Mouse (Mus musculus) natural killer cell, adult 2 months (primary cell): ENCODE measurements around the gene Gm20388.
A peak's percentile ranks its signal among the peaks of the same experiment; 100 is the strongest.

ENCODE experiments used
- DNase-seq, 2 experiments: peaks; one replicate each; pipeline ENCODE4 v3.0.0; 2022; ENCODE audit warnings: low spot score in 2 of 2

Gene Gm20388

DNA sequence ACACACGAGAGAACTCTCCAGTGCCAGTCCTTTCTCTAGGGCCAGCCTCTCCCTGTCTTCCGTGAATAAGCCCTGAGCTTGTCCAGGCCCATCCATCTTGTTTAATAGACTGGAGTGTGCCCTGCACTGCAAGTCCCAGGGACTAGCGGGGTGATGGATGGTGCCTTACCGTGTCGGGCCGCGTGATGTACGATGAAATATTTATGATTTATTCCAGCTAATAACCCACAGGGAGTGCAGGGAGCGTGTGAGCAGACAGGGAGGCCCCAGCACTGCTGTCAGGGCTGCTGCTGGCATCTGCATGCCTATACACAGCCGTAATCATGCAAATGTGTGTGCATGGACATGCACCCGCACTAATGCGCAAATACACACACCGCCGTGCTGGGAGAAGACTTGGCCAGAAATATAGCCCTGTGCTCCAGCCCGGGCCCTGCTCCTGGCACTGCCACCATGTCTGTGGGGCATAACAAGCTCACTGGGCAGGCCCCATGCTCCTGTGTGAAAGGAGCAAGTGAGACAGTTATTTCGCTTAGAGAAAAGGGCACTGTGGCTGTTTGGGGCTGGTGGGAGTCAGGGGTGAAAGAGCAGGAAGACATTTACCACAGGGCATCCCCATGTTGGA is 2901.3 kb downstream of the Gm20388 start:
- no peak for DNase-seq

DNA sequence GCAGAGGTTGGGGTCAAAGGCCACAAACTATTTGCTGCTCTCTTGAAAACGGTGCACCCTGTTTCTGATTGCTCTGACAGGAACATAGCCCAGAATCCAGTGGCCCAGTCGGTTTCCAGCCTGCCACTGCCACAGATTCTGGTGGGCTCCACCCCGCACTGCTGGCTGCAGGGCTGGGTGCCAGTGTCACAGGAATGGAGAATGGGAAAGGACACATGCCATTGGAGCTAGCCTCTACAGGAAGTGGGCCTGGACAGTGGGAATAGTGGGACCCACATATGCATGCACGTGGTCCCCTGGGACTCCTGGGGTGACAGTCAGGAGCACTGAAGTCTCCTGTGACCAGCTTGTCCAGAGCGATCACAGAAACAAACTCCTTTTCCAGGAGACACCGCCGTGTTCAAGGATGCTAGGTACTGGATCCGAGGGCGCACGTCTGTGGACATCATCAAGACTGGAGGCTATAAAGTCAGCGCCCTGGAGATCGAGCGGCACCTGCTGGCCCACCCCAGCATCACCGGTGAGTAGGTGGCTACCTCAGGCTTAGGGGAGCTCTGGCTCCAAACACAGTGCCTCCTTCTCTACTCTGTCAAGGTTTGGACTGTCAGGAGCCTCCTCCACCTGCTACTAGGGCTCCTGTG is 2902.1 kb downstream of the Gm20388 start:
- DNase-seq = no peak

DNA sequence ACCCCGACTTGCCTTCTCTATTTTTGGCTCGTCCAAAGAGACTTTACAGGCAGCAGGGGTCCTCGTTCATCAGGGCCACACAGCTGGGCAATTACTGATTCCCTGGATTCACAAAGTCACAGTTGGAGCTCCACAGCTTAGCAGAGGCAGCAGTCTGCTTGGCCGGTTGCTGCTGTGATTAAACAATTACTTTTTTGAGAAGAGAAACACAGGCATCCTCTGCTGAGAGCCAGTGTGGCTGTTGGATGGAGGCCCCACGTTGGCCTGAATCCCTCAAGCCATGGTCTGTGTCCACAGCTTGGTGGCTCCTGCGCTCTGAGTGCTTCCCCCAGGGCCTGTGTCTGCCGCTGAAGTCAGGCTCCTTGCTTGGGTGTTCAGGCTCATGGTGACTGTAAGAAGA is 2904.0 kb downstream of the Gm20388 start:
- no peak for DNase-seq

DNA sequence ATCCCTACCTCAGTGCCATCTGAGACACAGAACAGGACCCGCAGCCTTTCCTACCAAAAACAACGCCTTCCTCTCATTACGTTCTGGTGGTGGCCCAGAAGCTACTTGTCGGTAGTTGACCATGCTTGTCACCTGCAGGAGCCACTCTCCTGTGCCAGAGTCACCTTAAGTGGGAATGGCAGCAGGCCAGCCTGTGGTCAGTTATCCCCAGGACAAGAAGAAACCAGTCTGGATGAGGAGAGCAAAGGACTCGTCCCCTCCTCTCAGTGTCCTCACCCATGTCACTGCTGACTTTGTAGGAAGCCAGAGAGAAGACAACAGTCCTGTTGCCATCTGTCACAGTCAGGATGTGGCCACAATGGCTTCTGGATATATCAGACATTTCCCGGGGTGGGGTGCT is 2906.3 kb downstream of the Gm20388 start:
- no peak for DNase-seq

DNA sequence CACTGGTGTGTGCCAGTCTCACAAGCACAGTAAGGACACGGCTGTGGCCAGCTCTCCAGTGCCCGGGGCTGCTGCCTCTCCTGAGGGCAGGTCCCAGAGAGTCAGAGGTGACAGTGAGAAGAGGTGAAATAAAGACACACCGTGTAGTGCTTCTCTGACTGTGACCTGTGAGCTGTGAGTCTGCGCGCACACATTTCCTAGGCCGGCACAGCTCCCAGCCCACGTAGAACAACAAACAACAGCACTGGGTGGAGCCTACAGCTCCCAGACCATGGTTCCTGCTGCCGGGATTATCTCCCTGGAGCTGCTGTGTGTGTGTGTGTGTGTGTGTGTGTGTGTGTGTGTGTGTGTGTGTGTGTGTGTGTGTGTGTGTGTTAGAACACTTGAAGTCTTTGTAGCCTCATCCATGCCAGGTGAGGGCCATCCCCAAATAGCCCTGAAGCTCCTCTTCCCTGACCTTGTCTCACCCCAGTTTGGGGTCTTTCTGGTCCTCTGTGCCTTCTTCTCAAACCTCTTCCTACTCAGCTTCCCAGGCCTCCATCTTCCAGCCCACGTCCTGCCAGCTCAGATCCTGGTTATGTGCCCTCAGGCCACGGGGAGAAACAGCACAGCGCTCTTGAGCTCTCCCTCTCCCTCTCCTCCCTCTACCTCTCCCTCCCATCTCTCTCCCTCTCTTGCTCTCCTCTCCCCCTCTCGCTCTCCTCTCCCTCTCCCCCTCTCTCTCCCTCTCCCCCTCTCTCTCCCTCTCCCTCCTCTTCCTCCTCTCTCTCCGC is 2907.3 kb downstream of the Gm20388 start:
- no peak for DNase-seq

DNA sequence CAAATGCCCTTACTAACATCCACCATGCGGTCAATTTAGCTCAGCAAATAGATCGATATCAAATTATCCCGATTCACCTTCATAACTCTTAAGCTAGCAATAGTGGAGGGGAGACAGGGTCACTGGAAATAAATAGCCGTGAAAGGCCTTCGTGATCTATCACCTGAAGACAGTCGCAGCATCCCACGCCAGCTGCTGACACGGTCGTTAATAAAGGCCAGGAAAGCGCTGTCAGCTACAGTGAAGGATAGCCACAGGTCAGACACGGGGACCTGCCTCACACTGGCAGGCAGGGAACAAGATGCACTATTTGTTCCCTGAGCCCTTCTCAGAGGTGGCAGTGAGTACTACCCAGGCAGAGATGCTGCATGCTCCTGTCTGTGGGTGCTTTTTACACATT is 2909.1 kb downstream of the Gm20388 start:
- no peak for DNase-seq

DNA sequence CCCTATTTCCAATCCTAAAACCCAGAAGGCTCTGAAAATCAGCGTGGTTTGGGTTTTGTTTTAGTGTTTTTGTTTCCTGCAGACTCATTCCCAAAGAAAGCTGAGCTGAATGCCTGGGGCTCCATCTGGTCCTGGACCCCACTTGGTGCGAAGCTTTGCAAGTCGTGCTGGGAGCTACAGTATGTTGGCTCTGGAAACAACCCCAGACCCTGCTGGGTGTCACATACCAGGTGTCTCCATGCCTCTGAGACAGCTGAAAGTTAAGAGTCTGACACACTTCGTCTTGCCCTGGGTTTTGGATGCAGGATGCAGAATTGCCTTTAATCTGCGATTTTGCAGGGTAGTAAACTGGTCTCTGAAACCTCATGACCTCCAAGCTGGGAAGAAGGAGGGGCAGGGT is 2913.9 kb downstream of the Gm20388 start:
- no peak for DNase-seq

DNA sequence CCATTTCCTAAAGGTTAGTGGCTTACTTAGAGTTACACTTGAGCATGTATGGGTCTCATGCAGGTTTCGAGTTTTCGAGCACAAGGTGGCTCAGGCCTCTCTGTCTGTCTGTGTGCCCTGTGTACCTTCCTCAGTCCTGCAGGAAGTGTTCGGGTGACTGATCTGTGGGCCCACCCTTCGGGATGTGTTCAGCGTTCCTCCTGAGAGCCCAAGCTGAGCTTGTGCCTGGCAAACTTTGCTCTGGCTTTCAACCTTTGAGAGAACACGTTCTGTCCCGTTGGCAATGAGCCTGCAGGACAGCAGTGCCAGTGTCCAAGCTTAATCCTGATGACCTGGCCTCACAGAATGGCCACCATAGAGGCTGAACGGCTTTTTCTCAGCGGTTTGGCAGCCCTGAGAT is 2914.3 kb downstream of the Gm20388 start:
- DNase-seq = no peak

DNA sequence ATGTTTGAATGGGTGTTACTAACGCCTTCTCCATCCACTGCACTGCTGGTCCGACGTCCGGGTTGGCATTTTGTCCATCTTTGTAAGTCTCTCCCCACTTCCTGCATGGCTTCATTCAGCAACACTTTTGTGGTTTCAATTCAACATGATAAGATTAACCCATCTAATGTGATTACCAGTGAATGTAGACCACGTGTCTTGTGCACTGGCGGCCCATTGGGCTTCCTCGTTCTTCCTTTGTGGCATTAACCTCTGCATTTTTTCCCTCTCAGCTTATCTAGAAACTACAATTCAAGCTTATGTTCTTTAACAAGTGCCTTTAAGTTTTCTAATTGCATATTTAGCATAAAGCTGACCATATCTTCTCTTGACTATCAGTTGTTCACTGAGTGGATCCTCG is 2914.8 kb downstream of the Gm20388 start:
- no peak for DNase-seq

DNA sequence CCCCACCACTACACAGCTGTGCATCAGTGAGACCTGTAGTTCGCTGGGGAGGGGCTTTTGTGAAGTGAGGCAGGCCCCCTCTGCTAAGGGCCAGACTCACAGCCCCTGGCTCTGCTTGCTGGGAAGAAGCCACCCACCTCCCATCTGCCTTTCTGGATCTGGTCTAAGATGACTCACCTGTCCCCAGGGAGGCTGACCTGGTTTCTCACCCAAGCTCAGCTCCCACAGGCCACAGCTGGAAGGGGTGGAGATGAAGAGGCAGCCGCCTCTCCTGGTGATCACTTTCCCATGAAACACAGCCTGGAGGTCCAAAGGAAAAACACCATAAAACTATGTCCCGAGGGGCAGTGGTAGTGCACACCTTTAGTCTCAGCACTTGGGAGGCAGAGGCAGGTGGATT is 2918.8 kb downstream of the Gm20388 start:
- DNase-seq = no peak

DNA sequence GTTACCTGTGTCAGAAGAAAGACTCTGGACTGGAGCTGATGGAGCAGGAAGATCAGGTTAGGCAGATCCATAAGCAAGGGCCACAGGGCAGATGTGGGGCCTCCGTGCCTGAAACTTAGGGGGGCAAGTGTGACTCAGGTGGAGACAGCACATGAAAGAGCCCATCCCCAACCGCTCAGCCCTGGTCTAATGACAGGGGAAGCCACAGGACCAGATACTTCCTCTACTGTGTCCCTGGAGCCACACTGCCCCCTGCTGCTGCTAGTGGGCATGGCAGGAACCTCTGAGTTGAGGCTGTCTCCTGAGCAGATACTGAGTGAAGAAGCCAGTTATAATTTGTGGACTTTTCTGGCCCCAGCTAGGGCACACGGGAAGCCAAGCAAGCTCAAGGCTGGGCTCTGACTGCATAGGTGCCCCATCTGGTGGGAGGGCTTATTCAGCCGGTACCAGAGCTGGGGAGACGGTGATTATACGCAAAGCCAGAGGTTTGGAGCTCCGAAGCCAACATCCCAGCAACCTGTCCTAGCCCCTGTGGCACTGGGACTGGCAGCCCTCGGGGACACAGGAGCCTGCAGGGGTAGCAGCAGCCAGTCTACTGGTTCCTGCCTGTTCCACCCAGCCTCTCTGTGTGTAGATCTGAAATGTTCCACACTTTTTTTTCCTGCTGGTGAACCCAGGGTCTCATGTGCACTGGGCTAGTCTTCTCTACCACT is 2919.9 kb downstream of the Gm20388 start:
- peak; percentile 86 to 91 for DNase-seq

DNA sequence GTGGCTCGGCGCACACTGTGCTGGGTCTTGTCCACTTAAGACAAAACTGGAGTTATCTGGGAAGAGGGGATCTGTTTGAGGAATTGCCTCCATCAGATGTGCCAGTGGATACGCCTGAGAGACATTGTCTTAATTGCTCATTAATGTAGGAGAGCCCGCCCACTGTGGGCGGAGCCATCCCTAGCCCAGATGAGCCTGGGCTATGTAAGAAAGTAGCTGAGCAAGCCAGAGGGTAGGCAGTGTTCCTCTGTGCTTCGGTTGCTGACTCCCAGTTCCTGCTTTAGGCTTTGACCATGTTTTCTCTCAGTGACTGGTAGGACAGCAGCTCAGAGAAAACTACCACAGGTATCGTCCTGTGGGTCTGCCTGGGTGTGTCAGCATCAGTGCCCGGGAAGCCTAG is 2923.8 kb downstream of the Gm20388 start:
- DNase-seq = no peak

DNA sequence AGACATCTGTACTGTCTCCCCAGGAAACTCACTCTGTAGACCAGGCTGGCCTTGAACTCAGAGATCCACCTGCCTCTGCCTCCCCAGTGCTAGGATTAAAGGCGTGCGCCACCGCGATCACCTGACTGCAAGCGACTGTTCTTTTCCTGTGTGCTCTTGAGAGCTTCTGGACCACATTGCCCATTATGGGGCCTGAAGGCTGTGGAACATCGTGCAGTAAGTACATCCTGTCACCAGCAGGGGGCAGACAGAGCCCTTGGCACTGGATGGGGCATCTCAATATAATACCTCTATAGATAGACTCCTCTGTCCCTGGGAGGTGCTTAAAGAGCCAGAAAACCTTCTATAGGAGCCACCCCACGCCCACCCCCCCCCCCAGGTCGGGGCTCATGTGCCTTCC is 2924.3 kb downstream of the Gm20388 start:
- DNase-seq = peak; percentile 66 to 80

DNA sequence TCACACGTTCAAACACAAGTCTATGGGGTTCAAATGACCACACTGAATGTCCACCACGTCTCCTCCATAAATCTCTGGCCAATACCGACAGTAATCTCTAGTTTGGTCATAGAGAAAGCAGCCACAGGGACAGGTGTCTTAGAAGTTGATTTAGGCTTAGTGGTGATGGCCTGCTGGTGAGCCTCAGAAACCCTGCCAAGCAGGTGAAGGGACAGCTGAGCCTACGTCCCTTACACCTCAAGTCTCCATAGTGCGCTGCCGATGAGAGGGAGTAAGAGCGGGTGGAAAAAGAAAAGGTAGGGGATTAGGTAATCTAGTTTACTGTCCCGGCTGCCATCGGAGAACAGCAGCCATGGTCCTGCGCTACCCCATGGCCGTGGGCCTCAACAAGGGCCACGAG is 2925.6 kb downstream of the Gm20388 start:
- no peak for DNase-seq

DNA sequence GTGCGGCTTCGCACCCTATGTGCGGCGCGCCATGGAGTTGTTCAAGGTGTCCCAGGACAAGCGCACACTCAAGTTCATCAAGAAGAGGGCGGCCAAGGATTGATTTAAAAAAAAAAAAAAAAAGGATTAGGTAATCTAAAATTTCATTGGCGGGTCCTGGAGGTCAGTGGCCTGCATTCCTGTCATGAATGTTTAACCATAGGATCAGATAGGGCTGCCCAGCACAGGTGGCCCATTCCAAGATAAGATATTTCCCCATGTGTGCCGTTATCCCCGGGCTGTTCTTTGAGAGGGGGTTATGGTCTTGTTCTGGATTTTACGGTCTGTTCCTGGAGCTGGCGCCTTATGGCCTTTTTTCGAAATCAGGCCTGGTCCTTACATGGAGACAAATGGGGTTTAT is 2926.1 kb downstream of the Gm20388 start:
- no peak for DNase-seq

DNA sequence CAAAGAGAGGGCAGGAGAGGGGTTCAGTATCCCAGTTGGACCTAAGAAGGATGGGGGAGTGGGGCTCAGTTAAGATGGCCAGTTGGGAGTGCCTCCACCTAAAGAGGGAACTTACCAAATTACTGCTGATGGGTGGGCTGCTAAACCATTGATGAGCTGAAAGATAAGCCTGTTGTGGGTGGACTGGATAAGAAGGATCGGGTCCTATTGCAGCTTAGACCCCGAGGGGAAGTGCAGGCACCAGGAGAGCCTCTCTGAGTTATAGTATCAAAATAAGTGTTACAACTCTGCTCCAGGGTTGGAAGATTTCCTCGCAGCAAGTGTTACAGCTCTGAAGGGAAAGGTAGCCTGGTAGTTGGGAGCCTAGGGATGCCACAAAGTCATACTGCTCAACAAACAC is 2933.5 kb downstream of the Gm20388 start:
- no peak for DNase-seq

DNA sequence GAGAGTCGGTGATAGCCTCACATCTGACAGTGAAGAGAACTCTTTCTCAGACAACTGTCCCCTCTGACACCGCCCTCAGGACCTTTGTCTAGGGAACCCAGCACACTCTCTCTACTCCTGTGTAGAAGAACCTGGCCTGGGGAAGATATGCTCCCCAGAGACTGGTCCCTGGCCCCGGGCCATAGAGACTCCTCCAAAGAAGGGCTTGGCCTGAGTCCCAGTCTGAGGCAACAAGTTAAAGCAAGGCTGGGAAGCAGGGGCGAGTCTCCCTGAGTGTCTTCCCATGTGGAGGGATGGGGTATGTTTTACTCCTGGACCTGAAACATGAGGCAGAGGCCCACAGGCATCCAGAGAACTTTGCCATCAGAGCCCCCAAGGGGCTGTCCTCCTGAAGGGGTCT is 2935.0 kb downstream of the Gm20388 start:
- DNase-seq = no peak

DNA sequence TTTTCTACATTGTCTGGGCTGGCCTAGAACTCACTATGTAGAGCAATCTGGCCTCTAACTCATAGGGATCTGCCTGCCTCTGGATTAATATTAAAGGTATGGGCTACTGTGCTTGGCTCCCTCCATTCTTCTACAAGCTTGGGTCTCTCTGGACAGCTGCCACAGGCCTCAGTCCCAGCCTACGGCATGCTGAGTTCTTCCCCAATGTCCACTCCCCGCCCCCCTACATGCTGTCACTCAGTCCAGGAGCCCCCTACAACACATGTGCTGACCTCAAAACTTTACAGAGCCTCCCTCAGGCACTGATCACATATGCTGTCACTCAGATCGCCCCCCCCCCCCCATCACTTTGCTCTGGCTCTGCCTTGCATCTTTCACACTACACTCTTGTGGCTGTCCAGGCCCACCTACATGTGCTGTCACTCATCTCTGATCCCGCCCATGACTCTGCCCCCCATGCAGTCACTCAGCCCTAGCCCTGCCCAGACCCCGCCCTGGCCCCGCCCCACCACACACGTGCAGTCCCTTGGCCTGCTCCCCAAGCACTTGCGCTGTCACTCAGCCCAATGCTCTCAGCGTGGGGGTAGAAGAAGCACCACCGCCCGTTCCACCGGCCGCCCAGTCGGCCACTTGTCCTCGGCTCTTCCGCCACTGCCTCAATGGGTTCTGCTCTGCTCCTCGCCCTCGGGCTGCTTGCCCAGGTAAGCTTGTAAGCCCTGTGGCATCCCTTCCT is 2937.4 kb downstream of the Gm20388 start, which contains the start of gene Cdh15:
Cdh15 (plus strand) TSS at position 138 of the 733 bp plus-strand sequence.
- no peak for DNase-seq

DNA sequence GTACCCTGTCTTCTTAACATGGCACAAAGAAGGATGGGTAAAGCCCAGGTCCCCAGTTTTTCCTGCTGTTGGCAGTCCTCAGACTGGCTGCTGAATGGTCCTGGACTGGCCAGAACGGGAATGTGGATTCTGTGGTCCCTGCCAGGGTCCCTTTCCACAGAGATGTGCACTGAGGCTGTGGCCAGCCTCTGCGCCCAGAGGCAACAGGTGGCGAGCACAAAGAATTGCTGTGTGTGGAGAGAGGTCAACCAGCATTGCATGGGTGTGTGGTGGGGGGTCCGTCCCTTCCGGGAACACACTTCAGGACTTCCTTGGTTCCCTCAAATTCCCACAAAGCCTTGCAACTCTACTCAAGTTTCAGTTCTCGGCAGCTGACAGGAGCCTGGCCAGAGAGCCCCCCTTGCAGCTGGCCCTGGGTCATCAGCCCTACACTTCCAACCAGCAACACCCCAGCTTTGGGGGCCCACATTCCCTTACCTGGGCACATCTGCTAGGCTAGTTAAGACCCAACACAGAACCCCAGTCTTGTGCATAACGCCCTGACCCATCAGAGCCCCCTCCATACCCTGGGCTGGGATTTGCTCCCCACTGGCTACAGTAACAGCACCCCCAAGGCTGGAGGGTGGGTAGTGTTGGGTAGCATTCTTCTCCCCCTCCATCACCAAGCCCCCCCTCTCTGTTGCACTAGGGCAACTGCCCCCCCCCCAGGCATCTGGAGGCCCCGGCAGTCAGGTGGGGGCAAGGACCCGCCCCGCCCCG is 2938.7 kb downstream of the Gm20388 start:
- DNase-seq = no peak

DNA sequence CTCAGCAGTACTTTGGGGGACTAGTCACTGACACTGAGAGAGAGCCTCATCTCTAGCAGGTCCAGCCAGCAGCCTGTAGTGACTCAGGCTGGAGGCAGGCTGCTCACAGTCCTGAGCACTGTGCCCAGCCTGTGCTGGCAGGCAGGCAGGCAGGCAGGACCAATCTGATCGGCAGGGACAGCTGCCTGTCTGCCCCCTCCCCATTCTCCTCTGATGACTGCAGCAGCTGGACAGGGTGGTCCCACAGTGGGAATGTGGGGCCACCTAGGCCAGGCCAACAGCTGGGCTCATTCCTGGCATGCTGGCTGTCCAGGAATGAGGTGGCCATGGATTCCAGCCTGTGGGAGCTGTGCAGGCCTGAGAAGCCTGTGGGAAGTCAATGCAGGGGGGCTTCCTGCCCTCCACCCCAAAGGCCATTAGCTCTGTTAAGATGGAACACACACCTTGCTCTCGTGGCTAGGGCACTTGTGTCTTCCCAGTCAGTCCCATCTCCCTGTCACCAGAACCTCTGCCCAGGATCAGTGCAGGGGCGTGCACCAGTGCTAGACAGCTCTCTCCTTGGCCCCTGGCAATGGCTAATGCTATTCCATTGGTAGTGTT is 2940.1 kb downstream of the Gm20388 start:
- DNase-seq = no peak
